Mouse (Mus musculus): Measurements from ENCODE around the gene Mvb12b.

GRCm38 (mm10) chr2:33875594-33875993 lies 12.2 kb downstream of the Mvb12b start:
- TF ChIP-seq BHLHE40 (IDR thresholded peaks at IDR 0.05; ENCODE audit: borderline replicate concordance, low read depth, low read length) (no peak), MAFK (IDR thresholded peaks at IDR 0.05; ENCODE audit: borderline replicate concordance, low read depth, low read length) (no peak), CTCF (IDR thresholded peaks at IDR 0.05 in 2 of 3, conservative IDR thresholded peaks at IDR 0.05 in 1 of 3; ENCODE audit: control insufficient read depth in 1 of 3, insufficient read depth in 1 of 3, low read depth in 2 of 3, low read length in 3 of 3, poor library complexity in 1 of 3, severe bottlenecking in 1 of 3) (no peak), SMC3 (IDR thresholded peaks at IDR 0.05; ENCODE audit: low read depth, low read length) (no peak), MXI1 (IDR thresholded peaks at IDR 0.05; ENCODE audit: low read depth, low read length) (no peak), ZMIZ1 (IDR thresholded peaks at IDR 0.05; ENCODE audit: low read depth, low read length) (no peak), ZNF384 (IDR thresholded peaks at IDR 0.05; ENCODE audit: low read depth, low read length) (no peak), RCOR1 (IDR thresholded peaks at IDR 0.05; ENCODE audit: low read depth, low read length) (no peak), POLR2A (IDR thresholded peaks at IDR 0.05; ENCODE audit: control insufficient read depth in 1 of 2, insufficient read depth in 1 of 2, low read depth in 1 of 2, low read length in 2 of 2, poor library complexity in 1 of 2) (no peak), MAX (IDR thresholded peaks at IDR 0.05; ENCODE audit: low read length) (no peak), E2F4 (IDR thresholded peaks at IDR 0.05; ENCODE audit: borderline replicate concordance, low read depth, low read length) (no peak), MYB (IDR thresholded peaks at IDR 0.05; ENCODE audit: low read depth, low read length) (no peak)

Data from MEL (cell line).